Mouse (Mus musculus) c-Kit-positive CD71-positive TER-119-positive erythroid progenitor cells, embryonic 14.5 days (primary cell): ENCODE data around the gene Slc26a10.
"Not testable (repeated sequence)": the region's sequence is repeated elsewhere in the genome, so short reads cannot be mapped to it uniquely, and the experiment has no call there.

Experiments
- DNase-seq: peaks from one replicate; pipeline ENCODE4 v3.0.0-alpha.2; 2013; ENCODE audit warnings: low spot score

Slc26a10 gene

DNA sequence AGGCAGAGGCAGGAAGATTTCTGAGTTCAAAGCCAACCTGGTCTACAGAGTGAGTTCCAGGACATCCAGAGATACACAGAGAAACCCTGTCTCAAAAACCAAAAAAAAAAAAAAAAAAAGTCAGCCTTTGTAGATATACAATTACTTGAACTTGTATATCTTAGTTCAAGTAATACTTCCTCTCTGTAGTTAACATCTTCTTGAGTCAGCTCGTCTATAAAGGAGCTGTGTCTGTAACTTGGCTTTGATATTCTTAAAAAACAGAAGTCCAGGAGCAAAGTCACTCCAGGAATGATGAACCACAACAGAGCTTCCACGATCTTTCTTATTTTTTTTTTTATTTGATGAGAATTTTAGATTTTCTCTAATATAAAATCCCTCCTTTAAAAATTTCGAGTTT is 19.7 kb downstream of the Slc26a10 start:
- no peak for DNase-seq

DNA sequence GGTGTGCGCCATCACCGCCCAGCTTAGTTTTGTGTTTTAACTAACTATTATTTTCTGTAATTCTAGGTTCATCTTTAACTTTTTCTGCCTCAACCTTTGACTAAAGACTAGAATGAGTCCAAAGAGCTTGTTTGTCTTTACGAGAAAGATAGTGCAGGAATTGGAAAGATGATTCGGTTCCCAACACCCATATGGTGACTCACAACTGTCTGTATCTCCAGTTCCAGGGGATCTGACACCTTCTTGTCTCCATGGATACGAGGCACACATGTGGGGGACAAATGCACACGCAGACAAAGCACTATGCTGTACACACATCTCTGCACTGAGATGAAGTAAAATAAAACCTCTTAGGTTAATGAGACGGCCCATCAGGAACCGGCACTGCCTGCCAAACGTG is 20.4 kb downstream of the Slc26a10 start:
- DNase-seq: no peak

DNA sequence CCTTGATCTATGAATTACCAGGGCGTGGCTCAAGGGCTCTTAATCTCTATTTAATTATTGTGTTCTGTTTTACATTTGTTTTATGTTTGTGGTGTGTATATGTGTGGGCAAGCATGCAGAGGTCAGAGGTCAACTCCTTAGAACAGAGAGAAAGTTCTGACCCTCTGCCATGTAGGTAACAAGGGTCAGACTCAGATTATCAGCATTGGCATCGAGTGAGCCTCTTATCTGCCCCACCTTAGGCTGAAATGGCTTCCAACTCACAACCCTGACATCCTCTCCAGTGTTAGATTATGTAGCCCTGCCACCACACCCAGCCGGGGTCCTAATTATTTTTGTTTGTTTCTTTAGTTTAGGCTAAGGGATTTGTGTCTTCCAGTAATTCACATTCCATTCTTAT is 22.0 kb downstream of the Slc26a10 start:
- DNase-seq: no peak

DNA sequence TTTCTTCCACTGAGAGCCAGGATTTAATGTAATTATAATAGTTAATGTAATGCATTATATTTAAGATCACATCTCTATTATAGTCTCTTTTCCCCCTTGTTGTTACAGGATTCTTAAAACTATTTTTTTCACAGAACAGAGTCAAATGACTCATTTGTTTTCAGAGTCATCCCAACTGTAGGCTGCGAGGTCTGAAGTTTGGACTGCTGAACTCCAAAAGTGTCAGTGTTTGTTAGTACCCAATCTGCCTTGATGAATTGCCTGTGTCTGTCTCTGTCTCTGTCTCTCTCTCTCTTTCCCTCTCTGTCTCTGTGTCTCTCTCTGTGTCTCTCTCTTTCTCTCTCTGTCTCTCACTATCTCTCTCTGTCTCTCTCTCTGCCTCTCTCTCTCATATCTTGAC is 23.9 kb downstream of the Slc26a10 start:
- DNase-seq: no peak

DNA sequence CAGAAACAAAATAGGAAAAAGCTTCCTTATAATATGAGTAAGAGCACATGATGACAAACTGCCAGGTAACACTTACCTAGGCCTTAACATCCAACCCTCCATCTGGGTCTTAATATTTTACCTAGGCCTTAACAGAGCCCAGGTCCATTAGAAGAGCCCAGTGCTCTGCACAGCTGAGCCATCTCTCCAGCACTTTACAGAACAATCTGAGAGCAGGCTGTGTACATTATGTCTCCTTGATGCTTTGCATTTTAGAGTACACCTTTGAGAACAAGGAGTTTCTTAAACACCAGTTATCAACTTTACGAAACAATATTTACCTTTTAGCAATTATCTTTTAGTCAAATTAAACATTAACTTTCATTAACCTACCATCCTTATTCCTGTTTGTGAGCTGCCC is 24.4 kb downstream of the Slc26a10 start:
- no peak for DNase-seq

DNA sequence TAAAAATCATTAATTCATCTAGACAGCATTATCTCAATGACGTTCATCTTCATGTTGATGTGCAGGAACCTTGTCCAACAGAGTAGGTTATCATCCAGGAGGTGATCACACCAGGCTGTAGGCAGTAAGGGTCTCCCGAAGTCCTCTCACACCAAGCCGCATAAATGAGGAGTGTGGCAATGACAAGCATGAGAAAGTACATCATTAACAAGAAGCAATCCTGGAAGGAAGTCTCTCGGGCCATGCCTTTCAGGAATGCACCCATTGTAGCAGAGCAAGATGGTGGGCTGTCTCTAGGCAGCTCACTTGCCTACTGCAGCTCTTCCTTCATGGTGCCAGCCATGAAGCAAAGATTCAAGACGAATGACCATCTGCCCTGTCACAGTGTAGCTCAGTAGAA is 25.8 kb downstream of the Slc26a10 start:
- DNase-seq: no peak

DNA sequence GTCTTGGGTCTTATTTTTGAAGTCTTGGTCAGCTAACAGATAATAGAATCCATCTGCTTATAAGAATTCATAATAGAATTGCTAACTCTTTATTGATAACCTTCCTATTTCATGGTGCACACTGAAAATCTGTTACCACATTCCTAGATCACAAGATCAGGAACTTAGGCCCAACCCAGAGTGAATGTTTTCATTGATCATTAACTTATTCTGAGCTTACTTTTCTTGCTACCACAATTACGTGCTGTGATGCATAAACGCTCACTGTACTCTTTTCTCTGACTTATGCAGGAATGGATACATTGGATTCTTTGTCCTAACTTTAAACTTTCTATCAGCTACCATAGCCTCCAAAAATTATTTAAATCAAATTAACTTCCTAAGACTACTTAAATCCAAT is 26.2 kb downstream of the Slc26a10 start:
- DNase-seq: no peak

DNA sequence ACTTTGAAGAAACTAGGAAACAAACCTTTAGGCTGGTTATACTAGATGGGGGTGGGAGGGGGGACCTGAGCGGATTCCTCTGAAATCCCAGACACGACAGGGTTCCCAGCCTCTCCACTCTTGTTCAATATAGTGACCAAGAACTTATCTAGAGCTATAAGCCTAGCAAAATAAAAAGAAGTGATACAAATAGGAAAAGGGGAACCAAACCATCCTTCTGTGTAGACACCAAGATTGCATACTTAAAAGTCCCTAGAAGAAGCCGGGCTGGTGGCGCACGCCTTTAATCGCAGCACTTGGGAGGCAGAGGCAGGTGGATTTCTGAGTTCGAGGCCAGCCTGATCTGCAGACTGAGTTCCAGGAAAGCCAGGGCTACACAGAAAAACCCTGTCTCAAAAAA is 27.1 kb downstream of the Slc26a10 start:
- DNase-seq: no peak

DNA sequence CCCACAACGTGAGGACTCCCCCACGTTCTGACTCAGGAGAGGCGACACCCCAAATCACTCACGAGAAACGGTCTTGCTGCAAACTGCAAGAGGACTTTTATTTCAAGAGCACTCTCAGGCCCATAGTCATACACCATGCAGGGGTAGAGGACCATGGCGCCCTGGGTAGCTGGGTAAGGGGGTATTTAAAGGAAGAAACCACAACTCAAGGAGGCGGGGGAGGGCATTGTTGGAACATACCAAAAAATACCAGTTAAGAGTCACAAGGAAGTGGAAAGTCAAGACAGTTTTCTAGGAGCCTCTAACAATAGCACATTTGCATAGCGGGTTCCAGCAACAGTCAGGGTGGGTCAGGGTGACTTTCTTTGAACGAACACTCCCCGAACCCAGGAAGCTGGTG is 27.9 kb downstream of the Slc26a10 start:
- DNase-seq: not testable (repeated sequence)

DNA sequence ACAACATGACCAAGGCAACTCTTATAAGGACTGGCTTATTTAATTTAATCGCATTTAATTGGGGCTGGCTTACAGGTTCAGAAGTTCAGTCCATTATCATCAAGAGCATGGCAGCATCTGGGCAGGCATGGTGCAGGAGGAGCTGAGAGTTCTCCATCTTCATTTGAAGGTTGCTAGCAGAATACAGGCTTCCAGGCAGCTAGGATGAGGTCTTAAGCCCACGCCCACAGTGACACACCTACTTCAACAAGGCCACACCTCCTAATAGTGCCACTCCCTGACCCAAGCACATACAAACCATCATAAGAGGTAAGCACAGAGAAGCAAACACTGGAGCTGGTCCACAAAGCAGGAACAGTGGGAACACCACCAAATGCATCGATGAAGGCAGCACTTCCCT is 29.2 kb downstream of the Slc26a10 start:
- not testable (repeated sequence) for DNase-seq

DNA sequence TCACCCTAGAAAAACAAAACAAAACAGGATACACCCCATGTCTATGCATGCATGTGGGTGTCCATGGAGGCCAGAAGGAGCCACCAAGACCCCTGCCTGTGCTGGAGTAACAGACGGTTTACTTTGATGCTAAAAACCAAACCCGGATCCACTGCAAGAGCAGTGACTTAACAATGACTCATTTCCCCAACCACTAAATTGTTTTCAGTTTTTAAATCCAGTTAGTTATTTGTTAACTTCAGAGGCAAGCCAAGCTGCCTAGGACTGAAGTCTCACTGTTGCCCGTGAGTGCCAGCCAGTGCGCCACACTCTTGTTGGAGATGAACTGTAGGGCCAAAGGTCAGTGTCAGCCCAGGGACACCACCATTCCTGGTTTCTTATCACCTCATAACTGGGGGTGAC is 30.0 kb downstream of the Slc26a10 start:
- DNase-seq: no peak

DNA sequence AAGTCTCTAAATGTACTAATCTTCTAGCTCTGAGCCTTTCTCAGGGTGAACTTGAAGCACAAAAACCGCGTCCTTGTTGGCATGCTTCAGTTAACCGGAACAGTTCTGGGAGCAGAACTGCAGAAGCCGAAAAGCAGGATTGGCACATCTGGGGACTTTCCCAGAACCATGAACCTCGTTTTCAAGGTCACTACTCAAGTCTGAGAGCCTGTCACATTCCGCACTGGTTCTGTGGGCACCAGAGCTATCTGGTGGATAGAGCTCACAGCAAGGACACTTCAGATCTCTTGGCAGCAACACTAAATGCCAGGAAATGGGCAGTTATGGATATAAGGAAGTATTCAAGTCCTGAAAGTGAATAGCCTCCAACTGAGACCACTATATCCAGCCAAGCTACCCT is 33.3 kb downstream of the Slc26a10 start:
- no peak for DNase-seq

DNA sequence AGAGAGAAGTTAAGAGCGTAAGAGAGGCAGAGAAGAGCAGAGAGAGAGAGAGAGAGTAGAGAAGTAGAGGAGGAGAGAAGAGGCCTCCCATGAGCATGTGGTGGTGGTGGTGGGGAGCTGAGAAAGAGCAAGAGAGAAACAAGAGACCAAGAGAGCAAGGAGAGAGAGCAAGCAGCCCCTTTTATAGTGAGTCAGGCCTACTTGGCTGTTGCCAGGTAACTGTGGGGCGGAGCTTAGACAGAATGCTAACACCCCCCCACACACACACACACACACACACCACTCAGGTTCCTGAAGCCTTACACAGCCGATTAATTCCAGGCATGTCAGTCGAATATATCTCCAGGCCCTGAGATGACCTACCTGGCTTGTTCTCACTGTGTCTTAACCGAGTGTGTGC is 35.1 kb downstream of the Slc26a10 start:
- no peak for DNase-seq

DNA sequence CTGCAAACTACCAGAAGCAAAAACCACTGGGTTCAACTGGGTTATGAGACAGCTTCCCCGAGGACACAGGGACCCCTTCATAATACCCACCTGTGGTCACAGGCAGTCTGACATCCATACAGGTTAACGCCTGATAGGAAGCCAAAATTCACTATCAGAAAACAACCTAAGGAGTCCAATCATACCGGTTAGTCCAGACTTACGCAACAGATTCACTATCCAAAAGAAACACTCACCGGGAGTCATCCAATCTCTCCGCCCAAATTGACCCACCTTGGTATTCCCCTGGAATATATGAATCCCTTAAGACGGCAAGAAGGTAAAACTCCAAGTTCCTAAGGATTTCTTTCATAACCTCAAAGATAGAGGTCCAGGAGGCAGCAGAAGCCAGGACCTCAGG is 35.9 kb downstream of the Slc26a10 start:
- DNase-seq: no peak

DNA sequence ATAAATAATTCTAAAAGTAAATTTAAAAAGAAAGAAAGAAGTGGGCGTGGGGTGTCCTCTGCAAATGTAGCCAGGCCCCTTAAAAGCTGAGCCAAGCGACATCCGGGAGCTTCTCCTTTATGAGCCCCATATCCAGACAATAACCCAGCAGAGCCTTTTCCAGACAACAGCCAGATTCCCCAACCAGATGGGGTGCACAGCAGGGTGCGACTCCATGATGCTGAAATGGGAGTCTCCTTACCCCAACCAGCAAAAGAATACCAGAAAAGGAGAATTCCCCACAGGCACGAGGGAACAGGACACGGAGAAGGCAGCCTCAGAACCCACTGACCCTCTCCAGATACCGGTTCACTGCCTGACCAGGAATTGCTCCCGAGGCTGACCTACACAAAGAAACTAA is 37.2 kb downstream of the Slc26a10 start:
- no peak for DNase-seq

DNA sequence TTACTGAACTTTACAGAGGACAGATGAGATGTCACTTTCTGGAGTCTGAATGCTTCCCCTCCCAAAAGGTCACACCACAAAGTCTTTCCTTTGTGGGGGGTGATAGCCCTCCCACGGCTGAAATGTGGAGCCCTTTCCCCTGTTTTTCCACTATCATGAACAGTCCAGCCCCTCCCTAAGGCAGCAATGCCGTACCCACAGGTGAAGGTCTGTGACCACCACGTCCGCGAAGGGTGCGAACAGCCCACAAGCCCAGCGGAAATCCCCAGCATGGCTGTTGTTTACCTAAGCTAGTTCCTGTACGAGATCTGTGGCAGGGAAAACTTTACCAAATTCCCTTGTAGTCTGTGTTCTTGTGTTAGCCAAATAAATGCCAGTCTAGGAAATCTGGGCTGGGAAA is 38.9 kb downstream of the Slc26a10 start:
- no peak for DNase-seq

DNA sequence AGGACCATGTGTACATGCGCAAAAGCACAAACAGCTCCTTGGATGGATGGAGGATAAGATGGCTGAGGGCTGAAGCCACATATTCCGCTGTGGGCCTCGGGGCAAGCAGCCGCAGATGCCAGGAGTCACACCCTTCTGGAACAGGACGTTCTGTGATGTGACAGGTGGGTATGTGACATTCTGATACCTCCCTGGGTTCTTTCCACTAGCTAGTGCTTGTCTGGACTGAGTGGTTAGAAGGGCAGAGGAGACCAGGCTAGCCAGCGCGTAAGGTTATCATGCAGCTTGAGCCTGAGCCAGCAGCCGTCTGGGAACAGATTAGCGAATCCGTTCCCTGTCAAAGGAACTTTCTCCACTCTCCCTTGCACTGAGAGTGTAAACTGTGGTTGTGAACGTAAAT is 39.5 kb downstream of the Slc26a10 start:
- DNase-seq: no peak

DNA sequence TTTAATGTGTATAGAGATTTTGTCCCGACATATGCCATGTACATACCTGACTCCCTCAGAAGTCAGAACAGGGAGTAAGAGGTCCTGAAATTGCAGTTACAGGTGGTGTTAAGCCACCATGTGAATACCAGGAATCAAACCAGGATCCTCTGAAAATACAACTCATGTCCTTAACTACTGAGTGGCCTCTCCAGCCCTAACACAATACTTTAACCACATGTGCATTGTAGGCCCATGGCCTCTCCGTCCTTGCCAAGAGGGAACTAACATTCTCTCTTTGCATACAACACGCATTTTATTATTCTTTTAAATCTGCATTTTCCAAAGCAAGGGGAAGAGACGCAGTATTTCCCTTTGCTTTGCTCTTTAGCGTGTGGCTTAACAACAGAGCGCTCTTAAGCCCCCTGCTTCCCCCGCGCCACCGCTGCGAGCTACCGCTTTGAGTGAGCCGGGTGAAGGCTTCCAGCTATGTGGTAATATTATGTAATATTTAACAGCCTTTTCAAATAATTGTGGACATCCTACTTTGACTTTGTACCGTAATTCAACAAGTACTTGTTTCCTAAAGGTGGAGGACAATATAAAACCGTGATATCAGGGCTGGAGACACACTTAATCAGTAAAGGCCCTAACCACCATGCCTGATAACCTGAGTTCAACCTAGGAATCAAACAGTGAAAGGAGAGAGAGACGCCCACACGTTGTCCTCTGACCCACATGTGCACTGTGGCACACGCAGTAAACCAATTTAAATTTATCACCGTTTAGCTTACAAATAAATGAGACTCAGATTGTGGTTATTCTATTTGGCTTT is 41.9 kb downstream of the Slc26a10 start:
- no peak for DNase-seq

DNA sequence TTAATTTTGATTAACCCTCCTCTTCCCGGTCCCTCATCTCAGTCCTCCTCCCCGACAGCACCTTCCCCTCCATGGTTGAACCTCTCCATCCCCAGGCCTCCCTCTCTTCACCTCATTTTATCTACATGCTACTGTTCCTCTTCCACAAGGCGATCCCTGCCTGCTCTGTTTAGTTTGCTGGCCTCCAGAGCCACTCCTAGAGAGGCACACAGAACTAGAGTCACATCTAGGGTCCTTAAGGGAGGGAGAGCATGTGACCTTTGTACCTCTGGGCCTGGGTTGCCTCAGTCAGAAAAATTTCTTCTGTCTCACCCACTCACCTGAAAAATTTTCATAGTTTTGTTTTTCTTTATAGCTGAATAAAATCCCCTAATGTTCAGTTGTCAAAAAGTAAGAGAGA is 42.5 kb downstream of the Slc26a10 start:
- DNase-seq: no peak

DNA sequence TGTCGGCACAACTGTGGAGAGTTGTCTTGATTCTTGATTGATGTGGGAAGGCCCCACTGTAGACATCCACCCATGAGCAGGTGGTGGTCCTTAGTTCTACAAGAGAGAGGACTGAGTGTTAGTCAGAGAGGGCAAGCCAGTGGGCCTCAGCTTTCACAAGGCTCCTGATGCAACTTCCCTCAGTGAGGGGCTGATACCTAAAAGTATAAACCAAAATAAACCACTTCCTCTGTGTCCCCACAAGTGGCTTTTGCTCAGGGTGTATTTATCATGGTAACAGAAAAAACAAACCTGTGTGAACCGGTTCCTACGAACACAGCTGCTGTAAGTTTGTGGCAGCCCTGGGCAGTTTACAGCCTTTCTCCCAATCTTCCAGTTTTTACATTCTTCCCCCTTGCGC is 43.9 kb downstream of the Slc26a10 start:
- DNase-seq: no peak

DNA sequence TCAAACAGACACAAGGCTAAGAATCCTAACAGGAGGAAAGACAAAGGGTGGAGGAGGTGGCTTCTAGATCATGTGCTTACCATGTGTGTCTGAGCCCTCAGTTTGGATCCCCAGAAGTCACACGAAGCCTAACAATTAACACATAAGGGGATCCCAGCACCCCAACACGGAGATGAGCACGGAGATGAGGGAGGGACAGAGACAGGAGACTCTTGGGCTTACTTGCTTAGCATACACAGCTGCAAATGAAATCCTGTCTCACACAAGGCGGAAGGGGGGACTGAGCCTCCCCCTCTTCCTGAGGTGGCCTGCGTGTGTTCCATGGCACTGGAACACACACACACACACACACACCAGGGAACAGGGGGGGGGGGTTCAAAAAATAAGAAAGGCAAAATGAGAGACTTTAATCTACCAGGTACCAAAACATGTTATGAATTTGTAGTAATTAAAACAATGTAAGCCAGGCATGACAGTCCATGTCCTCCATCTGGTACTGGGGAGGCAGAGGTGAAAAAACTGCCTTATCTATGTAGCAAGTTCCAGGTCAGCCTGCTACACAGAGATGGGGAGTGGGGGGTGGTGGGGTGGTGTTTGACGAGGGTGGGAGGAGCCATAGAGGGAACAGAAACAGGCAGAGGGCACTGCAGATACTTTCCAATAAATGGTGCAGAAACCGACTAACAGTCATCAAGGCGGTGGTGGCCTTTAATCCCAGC is 45.2 kb downstream of the Slc26a10 start:
- DNase-seq: no peak

DNA sequence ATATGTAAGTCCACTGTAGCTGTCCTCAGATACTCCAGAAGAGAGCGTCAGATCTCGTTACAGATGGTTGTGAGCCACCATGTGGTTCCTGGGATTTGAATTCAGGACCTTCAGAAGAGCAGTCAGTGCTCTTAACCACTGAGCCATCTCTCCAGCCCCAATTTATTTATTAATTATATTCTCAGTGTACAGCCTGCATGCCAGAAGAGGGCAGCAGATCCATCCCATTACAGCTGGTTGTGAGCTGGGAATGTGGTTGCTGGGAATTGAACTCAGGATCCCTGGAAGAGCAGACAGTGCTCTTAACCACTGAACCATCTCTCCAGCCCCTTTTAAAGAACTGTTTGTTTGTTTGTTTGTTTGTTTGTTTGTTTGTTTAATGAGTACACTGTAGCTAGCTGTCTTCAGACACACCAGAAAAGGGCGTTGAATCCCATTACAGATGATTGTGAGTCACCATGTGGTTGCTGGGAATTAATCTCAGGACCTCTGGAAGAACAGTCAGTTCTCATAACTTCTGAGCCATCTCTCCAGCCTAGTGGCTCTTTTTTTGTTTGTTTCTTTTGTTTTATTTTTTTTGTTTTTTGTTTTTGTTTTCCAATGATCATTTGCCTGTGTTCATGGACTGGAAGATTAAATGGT is 45.9 kb downstream of the Slc26a10 start:
- DNase-seq: not testable (repeated sequence)

DNA sequence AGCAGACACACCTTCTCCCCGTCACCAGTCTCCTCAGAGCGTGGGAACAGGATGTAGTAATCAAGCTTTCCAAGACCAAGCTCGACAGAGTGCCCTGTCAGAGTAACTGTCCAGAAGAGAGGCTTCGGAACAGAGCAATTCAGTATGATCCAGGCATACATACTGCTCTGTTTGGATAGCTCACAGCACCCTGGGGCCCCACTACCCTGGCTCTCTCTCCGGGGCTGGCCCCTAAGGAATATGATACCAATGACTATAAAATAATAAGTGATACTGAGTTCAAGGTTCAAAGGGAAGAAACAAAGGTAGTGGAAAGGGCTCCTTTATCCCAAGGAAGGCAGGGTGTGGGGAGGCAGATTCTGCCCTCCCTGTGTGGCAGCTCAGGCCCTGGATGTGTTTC is 48.0 kb downstream of the Slc26a10 start:
- DNase-seq: no peak
